Mouse (Mus musculus): ENCODE results near the gene Mia2. TPM values are rescaled to one million over a fixed set of nuclear protein-coding genes. Genes with fewer than 3 reads are reported as not detected.
"Not testable (repeated sequence)": the region's sequence is repeated elsewhere in the genome, so short reads cannot be mapped to it uniquely, and the experiment has no call there.

Gene Mia2
- total and polyA plus RNA-seq, 3 experiments, result 31.8 to 106 (median 90.9) TPM

GRCm38 (mm10) chr12:59056222-59056621 is 39.4 kb upstream of the Mia2 start:
- Histone ChIP-seq H3K79me2 (replicated peaks; ENCODE audit: control insufficient read depth, insufficient read depth, low read length) (peaks cover 17% of the 10 kb centered on the region), H3K27me3 (ENCODE audit: control insufficient read depth, insufficient read depth, low read length) (no peaks in the 10 kb centered on the region), H3K4me1 (ENCODE audit: control insufficient read depth, insufficient read depth, low read length) (peaks cover 7% of the 10 kb centered on the region; the same call in 1 of the 2 replicates), H3K4me3 (no peak overlapping the region), H3K9ac (ENCODE audit: low read depth, low read length) (no peak overlapping the region), H3K27ac (no peak overlapping the region), H3K36me3 (ENCODE audit: control insufficient read depth, insufficient read depth, low read length) (peaks cover 8% of the 10 kb centered on the region)
- intact Hi-C loops (cut with DNase I), result loop anchor here (5.0 kb wide), 1 partner anchor 161 kb away; the partner anchor contains the start of gene Fbxo33
- TF ChIP-seq POLR2A (IDR thresholded peaks at IDR 0.05; ENCODE audit: insufficient read depth, low read depth, low read length) (no peak), EP300 (IDR thresholded peaks at IDR 0.05; ENCODE audit: insufficient read depth, low read depth, low read length) (no peak)
- DNase-seq, result no peak
- 98% methylated on average over 11 of the region's 11 CpGs for WGBS

- H3K4me1 ChIP-seq (ENCODE audit: control insufficient read depth, insufficient read depth, low read length); H3K4me3 ChIP-seq; DNase-seq; H3K9ac ChIP-seq (ENCODE audit: low read depth, low read length); H3K27me3 ChIP-seq (ENCODE audit: control insufficient read depth, insufficient read depth, low read length); H3K36me3 ChIP-seq (ENCODE audit: control insufficient read depth, insufficient read depth, low read length); H3K27ac ChIP-seq: not testable (repeated sequence)
- intact Hi-C loops (cut with DNase I), result loop anchor here (5.0 kb wide), 1 partner anchor 159 kb away; the partner anchor contains the start of gene Fbxo33
- WGBS, result 76% methylated on average over 5 of the region's 5 CpGs
- peaks cover 13% of the 10 kb centered on the region for H3K79me2 ChIP-seq (replicated peaks; ENCODE audit: control insufficient read depth, insufficient read depth, low read length)
Observed at GRCm38 (mm10) chr12:59058242-59058641, 37.4 kb upstream of the Mia2 start.

- peak overlapping the region; percentile 88 for H3K4me3 ChIP-seq
- intact Hi-C loops (cut with DNase I), result loop anchor here (2.0 kb wide), 1 partner anchor 48 kb away; the partner anchor contains the start of genes Gemin2 and Sec23a
- WGBS, result 26% methylated on average over 4 of the region's 4 CpGs
- peaks cover 9% of the 10 kb centered on the region for H3K79me2 ChIP-seq (replicated peaks; ENCODE audit: control insufficient read depth, insufficient read depth, low read length)
- peak overlapping the region; percentile 93 for H3K27ac ChIP-seq
- peak overlapping the region; percentile 95 for H3K9ac ChIP-seq (ENCODE audit: low read depth, low read length)
- H3K4me1 ChIP-seq (ENCODE audit: control insufficient read depth, insufficient read depth, low read length), result peaks cover 7% of the 10 kb centered on the region; the same call in 1 of the 2 replicates
- H3K27me3 ChIP-seq (ENCODE audit: control insufficient read depth, insufficient read depth, low read length), result no peaks in the 10 kb centered on the region
- peaks cover 5% of the 10 kb centered on the region for H3K36me3 ChIP-seq (ENCODE audit: control insufficient read depth, insufficient read depth, low read length)
- DNase-seq, result no peak
- no peak for TF ChIP-seq EP300 (IDR thresholded peaks at IDR 0.05; ENCODE audit: insufficient read depth, low read depth, low read length)
- TF ChIP-seq POLR2A (IDR thresholded peaks at IDR 0.05; ENCODE audit: insufficient read depth, low read depth, low read length), result no peak
- TF ChIP-seq CTCF (IDR thresholded peaks at IDR 0.05), result no peak
Observed at GRCm38 (mm10) chr12:59060322-59060721, 35.3 kb upstream of the Mia2 start.

GRCm38 (mm10) chr12:59060993-59061595 is 34.5 kb upstream of the Mia2 start, which contains the start of gene Trappc6b:
TSS of gene Trappc6b (minus strand) at chr12:59061472.
- Histone ChIP-seq H3K9ac (ENCODE audit: low read depth, low read length) (peak within 1 kb of the TSS; percentile 95), H3K4me1 (ENCODE audit: control insufficient read depth, insufficient read depth, low read length) (peaks cover 7% of the 10 kb centered on the region; the same call in 1 of the 2 replicates), H3K4me3 (peak within 1 kb of the TSS; percentile 88), H3K36me3 (ENCODE audit: control insufficient read depth, insufficient read depth, low read length) (peaks cover 5% of the 10 kb centered on the region), H3K27ac (peak within 1 kb of the TSS; percentile 93), H3K79me2 (replicated peaks; ENCODE audit: control insufficient read depth, insufficient read depth, low read length) (peaks cover 9% of the 10 kb centered on the region), H3K27me3 (ENCODE audit: control insufficient read depth, insufficient read depth, low read length) (no peaks in the 10 kb centered on the region)
- 0 out of 2 replicates have a peak, but pooled peaks have one; percentile 13 for TF ChIP-seq EP300 (IDR thresholded peaks at IDR 0.05; ENCODE audit: insufficient read depth, low read depth, low read length)
- TF ChIP-seq POLR2A (IDR thresholded peaks at IDR 0.05; ENCODE audit: insufficient read depth, low read depth, low read length), result peak; percentile 81
- TF ChIP-seq CTCF (IDR thresholded peaks at IDR 0.05), result peak; percentile 46
- WGBS, result under 1% methylated on average over 49 of the region's 49 CpGs
- intact Hi-C loops (cut with DNase I), result loop anchor here (2.0 kb wide), 1 partner anchor 48 kb away; the partner anchor contains the start of genes Gemin2 and Sec23a
- peak; percentile 85 to 87 for DNase-seq

- Histone ChIP-seq H3K36me3 (ENCODE audit: control insufficient read depth, insufficient read depth, low read length) (peaks cover 9% of the 10 kb centered on the region), H3K4me1 (ENCODE audit: control insufficient read depth, insufficient read depth, low read length) (peaks cover 2% of the 10 kb centered on the region), H3K27me3 (ENCODE audit: control insufficient read depth, insufficient read depth, low read length) (no peaks in the 10 kb centered on the region), H3K79me2 (replicated peaks; ENCODE audit: control insufficient read depth, insufficient read depth, low read length) (peaks cover 4% of the 10 kb centered on the region; the same call in 1 of the 2 replicates), H3K4me3 (no peak overlapping the region), H3K9ac (ENCODE audit: low read depth, low read length) (no peak overlapping the region), H3K27ac (no peak overlapping the region)
- TF ChIP-seq CTCF (IDR thresholded peaks at IDR 0.05), result no peak
- DNase-seq, result no peak
- intact Hi-C loops (cut with DNase I), result no loop called here
- WGBS, result 85% methylated on average over 8 of the region's 8 CpGs
Observed at GRCm38 (mm10) chr12:59064837-59065236, 30.8 kb upstream of the Mia2 start.

GRCm38 (mm10) chr12:59065776-59066175 is 29.8 kb upstream of the Mia2 start:
- 44% methylated on average over 3 of the region's 3 CpGs for WGBS
- H3K27me3 ChIP-seq (ENCODE audit: control insufficient read depth, insufficient read depth, low read length), result no peaks in the 10 kb centered on the region
- H3K9ac ChIP-seq (ENCODE audit: low read depth, low read length), result no peak overlapping the region
- no peak for DNase-seq
- H3K4me1 ChIP-seq (ENCODE audit: control insufficient read depth, insufficient read depth, low read length), result no peaks in the 10 kb centered on the region; the same call in 1 of the 2 replicates
- peaks cover 4% of the 10 kb centered on the region; the same call in 1 of the 2 replicates for H3K79me2 ChIP-seq (replicated peaks; ENCODE audit: control insufficient read depth, insufficient read depth, low read length)
- peak overlapping the region; percentile 89; the same call in 1 of the 2 replicates for H3K4me3 ChIP-seq
- H3K27ac ChIP-seq, result no peak overlapping the region; the same call in 1 of the 2 replicates
- TF ChIP-seq CTCF (IDR thresholded peaks at IDR 0.05), result no peak
- no peak for TF ChIP-seq POLR2A (IDR thresholded peaks at IDR 0.05; ENCODE audit: insufficient read depth, low read depth, low read length)
- no peak for TF ChIP-seq EP300 (IDR thresholded peaks at IDR 0.05; ENCODE audit: insufficient read depth, low read depth, low read length)
- peaks cover 9% of the 10 kb centered on the region for H3K36me3 ChIP-seq (ENCODE audit: control insufficient read depth, insufficient read depth, low read length)
- intact Hi-C loops (cut with DNase I), result loop anchor here (2.0 kb wide), 1 partner anchor 65 kb away; no protein-coding TSS in a partner anchor

Data from heart, adult 2 months (tissue).